Mouse (Mus musculus) inflammation-experienced regulatory T-cells (primary cell): Measurements from ENCODE around the gene Cbln4. TPM values are rescaled to one million over a fixed set of nuclear protein-coding genes. Genes with fewer than 3 reads are reported as not detected.

Experiments used
- polyA plus RNA-seq, 2 experiments: library from polyadenylated mRNA; unstranded; fragments of 100-300 nt; shearing (Covaris generic); gene quantifications; one replicate each; pipeline ENCODE4 v1.2.1; 2017

The Cbln4 gene
- polyA plus RNA-seq, result under 1 TPM; 0.12 to 0.22 TPM

DNA sequence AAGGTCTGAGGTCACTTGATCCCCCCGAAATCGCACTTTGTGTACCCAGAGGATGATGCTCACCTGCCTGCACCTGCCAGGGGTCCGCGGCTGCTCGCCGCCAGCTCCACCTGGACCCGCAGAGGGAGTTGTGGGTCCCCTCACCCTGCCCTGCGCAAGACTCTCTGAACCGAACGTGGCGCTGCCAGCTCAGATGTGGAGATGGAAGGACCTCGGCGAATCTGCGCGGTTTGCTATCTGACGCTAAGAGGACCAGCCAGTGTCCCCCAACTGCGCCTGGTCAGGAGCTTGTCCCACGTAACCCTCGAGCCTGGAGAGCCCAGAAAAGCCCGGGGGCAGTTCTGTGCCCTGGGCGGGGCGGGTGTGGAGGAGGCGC is at the start of gene Cbln4:
Gene Cbln4 (minus strand): TSS at position 232 of the 376 bp plus-strand sequence.

Other genes starting within 250 kb of the Cbln4 start
- 1 to 10 TPM in 1 of 2 experiments, under 1 TPM in 1; 0.28 to 1.2 TPM for gene Mc3r, start 205.0 kb upstream of the Cbln4 start, polyA plus RNA-seq